Mouse (Mus musculus): ENCODE results near the gene Slc25a33. TPM values are rescaled to one million over a fixed set of nuclear protein-coding genes. Genes with fewer than 3 reads are reported as not detected.

Slc25a33 gene
- polyA plus RNA-seq, 1 experiment from 2014 or later = 15.5 TPM

- Histone ChIP-seq H3K36me3 (no peaks in the 10 kb centered on the region), H3K27ac (no peak overlapping the region), H3K27me3 (ENCODE audit: insufficient read depth, poor library complexity, severe bottlenecking) (no peaks in the 10 kb centered on the region), H3K4me3 (no peak overlapping the region), H3K9me3 (no peaks in the 10 kb centered on the region), H3K4me1 (peaks cover 29% of the 10 kb centered on the region; the same call in 1 of the 2 replicates)
- no peak for DNase-seq (ENCODE audit: low spot score)
- WGBS = 74% methylated on average over 4 of the region's 4 CpGs
Measured at GRCm38 (mm10) chr4:149791470-149791869, 17.4 kb upstream of the Slc25a33 start.

- H3K27me3 ChIP-seq (ENCODE audit: insufficient read depth, poor library complexity, severe bottlenecking) = no peaks in the 10 kb centered on the region
- no peaks in the 10 kb centered on the region for H3K36me3 ChIP-seq
- no peak overlapping the region for H3K4me3 ChIP-seq
- 79% methylated on average over 2 of the region's 2 CpGs for WGBS
- peaks cover 28% of the 10 kb centered on the region; the same call in 1 of the 2 replicates for H3K4me1 ChIP-seq
- DNase-seq (ENCODE audit: low spot score) = no peak
- H3K27ac ChIP-seq = no peak overlapping the region
- no peaks in the 10 kb centered on the region for H3K9me3 ChIP-seq
Measured at GRCm38 (mm10) chr4:149790969-149791368, 16.9 kb upstream of the Slc25a33 start.

GRCm38 (mm10) chr4:149790546-149790945, 16.5 kb upstream of the Slc25a33 start:
- no peak overlapping the region for H3K4me3 ChIP-seq
- no peaks in the 10 kb centered on the region for H3K9me3 ChIP-seq
- H3K27ac ChIP-seq = no peak overlapping the region
- no peaks in the 10 kb centered on the region for H3K27me3 ChIP-seq (ENCODE audit: insufficient read depth, poor library complexity, severe bottlenecking)
- no peak for DNase-seq (ENCODE audit: low spot score)
- 72% methylated on average over 4 of the region's 4 CpGs for WGBS
- no peaks in the 10 kb centered on the region for H3K36me3 ChIP-seq
- H3K4me1 ChIP-seq = peaks cover 28% of the 10 kb centered on the region; the same call in 1 of the 2 replicates

GRCm38 (mm10) chr4:149789421-149790194, 15.5 kb upstream of the Slc25a33 start:
- H3K9me3 ChIP-seq = no peaks in the 10 kb centered on the region
- no peaks in the 10 kb centered on the region for H3K36me3 ChIP-seq
- no peak overlapping the region for H3K4me3 ChIP-seq
- H3K27me3 ChIP-seq (ENCODE audit: insufficient read depth, poor library complexity, severe bottlenecking) = no peaks in the 10 kb centered on the region
- H3K4me1 ChIP-seq = peaks cover 28% of the 10 kb centered on the region; the same call in 1 of the 2 replicates
- no peak for DNase-seq (ENCODE audit: low spot score)
- no peak overlapping the region for H3K27ac ChIP-seq
- WGBS = 84% methylated on average over 13 of the region's 13 CpGs

GRCm38 (mm10) chr4:149784901-149785300, 10.8 kb upstream of the Slc25a33 start:
- H3K36me3 ChIP-seq = no peaks in the 10 kb centered on the region
- 82% methylated on average over 5 of the region's 5 CpGs for WGBS
- H3K27ac ChIP-seq = no peak overlapping the region
- H3K4me1 ChIP-seq = peaks cover 11% of the 10 kb centered on the region; the same call in 1 of the 2 replicates
- H3K9me3 ChIP-seq = no peaks in the 10 kb centered on the region
- peaks cover 11% of the 10 kb centered on the region; the same call in 1 of the 2 replicates for H3K27me3 ChIP-seq (ENCODE audit: insufficient read depth, poor library complexity, severe bottlenecking)
- no peak overlapping the region for H3K4me3 ChIP-seq
- no peak for DNase-seq (ENCODE audit: low spot score)

GRCm38 (mm10) chr4:149784371-149784770, 10.3 kb upstream of the Slc25a33 start:
- H3K27ac ChIP-seq = no peak overlapping the region
- DNase-seq (ENCODE audit: low spot score) = no peak
- H3K4me1 ChIP-seq = peaks cover 6% of the 10 kb centered on the region; the same call in 1 of the 2 replicates
- peaks cover 13% of the 10 kb centered on the region; the same call in 1 of the 2 replicates for H3K27me3 ChIP-seq (ENCODE audit: insufficient read depth, poor library complexity, severe bottlenecking)
- no peaks in the 10 kb centered on the region for H3K9me3 ChIP-seq
- 81% methylated on average over 9 of the region's 9 CpGs for WGBS
- H3K4me3 ChIP-seq = no peak overlapping the region
- H3K36me3 ChIP-seq = no peaks in the 10 kb centered on the region

- 74% methylated on average over 8 of the region's 8 CpGs for whole genome bisulfite sequencing
- DNase-seq (ENCODE audit: low spot score) = no peak
- H3K4me3 ChIP-seq = no peak overlapping the region
- H3K36me3 ChIP-seq = no peaks in the 10 kb centered on the region
- no peaks in the 10 kb centered on the region for H3K9me3 ChIP-seq
- no peak overlapping the region for H3K27ac ChIP-seq
- H3K4me1 ChIP-seq = no peaks in the 10 kb centered on the region
- H3K27me3 ChIP-seq (ENCODE audit: insufficient read depth, poor library complexity, severe bottlenecking) = peaks cover 13% of the 10 kb centered on the region; the same call in 1 of the 2 replicates
Measured at GRCm38 (mm10) chr4:149782975-149783374, 8.9 kb upstream of the Slc25a33 start.

GRCm38 (mm10) chr4:149780565-149781356, 6.7 kb upstream of the Slc25a33 start:
- WGBS = 66% methylated on average over 13 of the region's 13 CpGs
- DNase-seq (ENCODE audit: low spot score) = no peak
- H3K27ac ChIP-seq = no peak overlapping the region
- H3K36me3 ChIP-seq = no peaks in the 10 kb centered on the region
- H3K4me3 ChIP-seq = no peak overlapping the region
- H3K4me1 ChIP-seq = peaks cover 10% of the 10 kb centered on the region
- peaks cover 26% of the 10 kb centered on the region; the same call in 1 of the 2 replicates for H3K27me3 ChIP-seq (ENCODE audit: insufficient read depth, poor library complexity, severe bottlenecking)
- H3K9me3 ChIP-seq = no peaks in the 10 kb centered on the region

- Histone ChIP-seq H3K36me3 (no peaks in the 10 kb centered on the region), H3K27ac (no peak overlapping the region), H3K27me3 (ENCODE audit: insufficient read depth, poor library complexity, severe bottlenecking) (peaks cover 31% of the 10 kb centered on the region), H3K4me1 (peaks cover 14% of the 10 kb centered on the region), H3K9me3 (no peaks in the 10 kb centered on the region), H3K4me3 (no peak overlapping the region)
- no peak for DNase-seq (ENCODE audit: low spot score)
- WGBS = 77% methylated on average over 9 of the region's 9 CpGs
Measured at GRCm38 (mm10) chr4:149779966-149780365, 5.9 kb upstream of the Slc25a33 start.

GRCm38 (mm10) chr4:149777126-149777525, 3.0 kb upstream of the Slc25a33 start:
- WGBS = 67% methylated on average over 9 of the region's 9 CpGs
- Histone ChIP-seq H3K4me1 (peaks cover 33% of the 10 kb centered on the region), H3K9me3 (no peaks in the 10 kb centered on the region), H3K27me3 (ENCODE audit: insufficient read depth, poor library complexity, severe bottlenecking) (peaks cover 23% of the 10 kb centered on the region), H3K4me3 (no peak overlapping the region), H3K36me3 (no peaks in the 10 kb centered on the region), H3K27ac (no peak overlapping the region)
- DNase-seq (ENCODE audit: low spot score) = no peak

- H3K4me1 ChIP-seq = peaks cover 34% of the 10 kb centered on the region
- no peak for DNase-seq (ENCODE audit: low spot score)
- no peak overlapping the region for H3K27ac ChIP-seq
- no peaks in the 10 kb centered on the region for H3K9me3 ChIP-seq
- no peak overlapping the region for H3K4me3 ChIP-seq
- H3K27me3 ChIP-seq (ENCODE audit: insufficient read depth, poor library complexity, severe bottlenecking) = peaks cover 23% of the 10 kb centered on the region
- H3K36me3 ChIP-seq = no peaks in the 10 kb centered on the region
- WGBS = 34% methylated on average over 8 of the region's 8 CpGs
Measured at GRCm38 (mm10) chr4:149775760-149776362, 1.8 kb upstream of the Slc25a33 start.

GRCm38 (mm10) chr4:149775330-149775729, 1.3 kb upstream of the Slc25a33 start:
- H3K27ac ChIP-seq = no peak overlapping the region
- H3K4me3 ChIP-seq = no peak overlapping the region
- no peaks in the 10 kb centered on the region for H3K9me3 ChIP-seq
- no peaks in the 10 kb centered on the region for H3K36me3 ChIP-seq
- peaks cover 23% of the 10 kb centered on the region for H3K27me3 ChIP-seq (ENCODE audit: insufficient read depth, poor library complexity, severe bottlenecking)
- 77% methylated on average over 7 of the region's 7 CpGs for WGBS
- peaks cover 34% of the 10 kb centered on the region for H3K4me1 ChIP-seq
- no peak for DNase-seq (ENCODE audit: low spot score)
